Mouse (Mus musculus): Measurements from ENCODE around the gene Cramp1l. TPM values are rescaled to one million over a fixed set of nuclear protein-coding genes. Genes with fewer than 3 reads are reported as not detected.

Cramp1l gene
- polyA plus RNA-seq (2015; fragmentation: Nextera tagmentation; extraction: Ambion mirVana), result 3.1 and 3.3 TPM in 2 replicates

GRCm38 (mm10) chr17:25015655-25016291, at the start of gene Cramp1l, which contains the start of gene Ift140:
Gene Cramp1l (minus strand): TSS chr17:25015788.
Gene Ift140 (plus strand): TSS chr17:25016085.
- H3K9me3 ChIP-seq (ENCODE audit: control insufficient read depth, low read length), result no peaks in the 10 kb centered on the region
- H3K27me3 ChIP-seq (replicated peaks; ENCODE audit: control insufficient read depth, insufficient read depth, low read length), result no peaks in the 10 kb centered on the region
- under 1% methylated on average over 62 of the region's 62 CpGs for WGBS
- H3K4me3 ChIP-seq (ENCODE audit: low read length), result peak within 1 kb of the TSS; percentile 99
- H3K4me1 ChIP-seq (ENCODE audit: control insufficient read depth, insufficient read depth, low read length), result peaks cover 9% of the 10 kb centered on the region
- peak; percentile 99 for ATAC-seq
- H3K9ac ChIP-seq (ENCODE audit: low read depth, low read length), result peak within 1 kb of the TSS; percentile 94
- 0 out of 2 replicates have a peak, but pooled peaks cover 7% of the 10 kb centered on the region for H3K36me3 ChIP-seq (ENCODE audit: control insufficient read depth, insufficient read depth, low read length)
- H3K4me2 ChIP-seq (ENCODE audit: low read depth, low read length), result peak within 1 kb of the TSS; percentile 85
- H3K27ac ChIP-seq (ENCODE audit: low read length), result peak within 1 kb of the TSS; percentile 90

- H3K27ac ChIP-seq (ENCODE audit: low read length), result no peak overlapping the region
- H3K9ac ChIP-seq (ENCODE audit: low read depth, low read length), result no peak overlapping the region
- no peaks in the 10 kb centered on the region for H3K4me1 ChIP-seq (ENCODE audit: control insufficient read depth, insufficient read depth, low read length)
- no peaks in the 10 kb centered on the region for H3K36me3 ChIP-seq (ENCODE audit: control insufficient read depth, insufficient read depth, low read length)
- no peaks in the 10 kb centered on the region for H3K9me3 ChIP-seq (ENCODE audit: control insufficient read depth, low read length)
- ATAC-seq, result no peak
- 83% methylated on average over 3 of the region's 3 CpGs for WGBS
- no peak overlapping the region for H3K4me2 ChIP-seq (ENCODE audit: low read depth, low read length)
- no peaks in the 10 kb centered on the region for H3K27me3 ChIP-seq (replicated peaks; ENCODE audit: control insufficient read depth, insufficient read depth, low read length)
- H3K4me3 ChIP-seq (ENCODE audit: low read length), result no peak overlapping the region
These were observed 49.6 kb upstream of the Cramp1l start for GRCm38 (mm10) chr17:25065189-25065588.

- no peaks in the 10 kb centered on the region for H3K9me3 ChIP-seq (ENCODE audit: control insufficient read depth, low read length)
- 62% methylated on average over 9 of the region's 9 CpGs for WGBS
- no peaks in the 10 kb centered on the region for H3K27me3 ChIP-seq (replicated peaks; ENCODE audit: control insufficient read depth, insufficient read depth, low read length)
- no peak overlapping the region for H3K9ac ChIP-seq (ENCODE audit: low read depth, low read length)
- no peaks in the 10 kb centered on the region for H3K36me3 ChIP-seq (ENCODE audit: control insufficient read depth, insufficient read depth, low read length)
- H3K27ac ChIP-seq (ENCODE audit: low read length), result no peak overlapping the region
- 0 out of 2 replicates have a peak, but pooled peaks have one; percentile 46 for ATAC-seq
- H3K4me1 ChIP-seq (ENCODE audit: control insufficient read depth, insufficient read depth, low read length), result no peaks in the 10 kb centered on the region
- no peak overlapping the region for H3K4me3 ChIP-seq (ENCODE audit: low read length)
- H3K4me2 ChIP-seq (ENCODE audit: low read depth, low read length), result no peak overlapping the region
These were observed 48.8 kb upstream of the Cramp1l start for GRCm38 (mm10) chr17:25064351-25064750.

GRCm38 (mm10) chr17:25063872-25064271, 48.3 kb upstream of the Cramp1l start:
- 0 out of 2 replicates have a peak, but pooled peaks have one; percentile 40 for ATAC-seq
- Histone ChIP-seq H3K27me3 (replicated peaks; ENCODE audit: control insufficient read depth, insufficient read depth, low read length) (no peaks in the 10 kb centered on the region), H3K27ac (ENCODE audit: low read length) (no peak overlapping the region), H3K4me3 (ENCODE audit: low read length) (no peak overlapping the region), H3K9ac (ENCODE audit: low read depth, low read length) (no peak overlapping the region), H3K9me3 (ENCODE audit: control insufficient read depth, low read length) (no peaks in the 10 kb centered on the region), H3K4me2 (ENCODE audit: low read depth, low read length) (no peak overlapping the region), H3K36me3 (ENCODE audit: control insufficient read depth, insufficient read depth, low read length) (no peaks in the 10 kb centered on the region), H3K4me1 (ENCODE audit: control insufficient read depth, insufficient read depth, low read length) (no peaks in the 10 kb centered on the region)
- WGBS, result 78% methylated on average over 12 of the region's 12 CpGs

- Histone ChIP-seq H3K36me3 (ENCODE audit: control insufficient read depth, insufficient read depth, low read length) (no peaks in the 10 kb centered on the region), H3K27ac (ENCODE audit: low read length) (no peak overlapping the region), H3K9me3 (ENCODE audit: control insufficient read depth, low read length) (no peaks in the 10 kb centered on the region), H3K27me3 (replicated peaks; ENCODE audit: control insufficient read depth, insufficient read depth, low read length) (no peaks in the 10 kb centered on the region), H3K4me3 (ENCODE audit: low read length) (no peak overlapping the region), H3K4me1 (ENCODE audit: control insufficient read depth, insufficient read depth, low read length) (no peaks in the 10 kb centered on the region), H3K4me2 (ENCODE audit: low read depth, low read length) (no peak overlapping the region), H3K9ac (ENCODE audit: low read depth, low read length) (no peak overlapping the region)
- 81% methylated on average over 4 of the region's 4 CpGs for WGBS
- no peak for ATAC-seq
These were observed 47.7 kb upstream of the Cramp1l start for GRCm38 (mm10) chr17:25063261-25063660.

GRCm38 (mm10) chr17:25057041-25057440, 41.5 kb upstream of the Cramp1l start:
- H3K27me3 ChIP-seq (replicated peaks; ENCODE audit: control insufficient read depth, insufficient read depth, low read length), result no peaks in the 10 kb centered on the region
- WGBS, result 86% methylated on average over 6 of the region's 6 CpGs

GRCm38 (mm10) chr17:25053274-25053673, 37.7 kb upstream of the Cramp1l start:
- 84% methylated on average over 9 of the region's 9 CpGs for WGBS
- H3K27ac ChIP-seq (ENCODE audit: low read length), result no peak overlapping the region
- no peaks in the 10 kb centered on the region for H3K9me3 ChIP-seq (ENCODE audit: control insufficient read depth, low read length)
- H3K4me1 ChIP-seq (ENCODE audit: control insufficient read depth, insufficient read depth, low read length), result no peaks in the 10 kb centered on the region
- ATAC-seq, result no peak
- peaks cover 3% of the 10 kb centered on the region; the same call in 1 of the 2 replicates for H3K36me3 ChIP-seq (ENCODE audit: control insufficient read depth, insufficient read depth, low read length)
- H3K27me3 ChIP-seq (replicated peaks; ENCODE audit: control insufficient read depth, insufficient read depth, low read length), result no peaks in the 10 kb centered on the region
- no peak overlapping the region for H3K9ac ChIP-seq (ENCODE audit: low read depth, low read length)
- H3K4me3 ChIP-seq (ENCODE audit: low read length), result no peak overlapping the region
- no peak overlapping the region for H3K4me2 ChIP-seq (ENCODE audit: low read depth, low read length)

More at GRCm38 (mm10) chr17:25057041-25057440, 41.5 kb upstream of the Cramp1l start:
- peaks cover 3% of the 10 kb centered on the region; the same call in 1 of the 2 replicates for H3K36me3 ChIP-seq (ENCODE audit: control insufficient read depth, insufficient read depth, low read length)
- H3K27ac ChIP-seq (ENCODE audit: low read length), result no peak overlapping the region
- H3K4me2 ChIP-seq (ENCODE audit: low read depth, low read length), result no peak overlapping the region
- ATAC-seq, result no peak
- H3K4me1 ChIP-seq (ENCODE audit: control insufficient read depth, insufficient read depth, low read length), result no peaks in the 10 kb centered on the region
- H3K9me3 ChIP-seq (ENCODE audit: control insufficient read depth, low read length), result no peaks in the 10 kb centered on the region
- H3K9ac ChIP-seq (ENCODE audit: low read depth, low read length), result no peak overlapping the region
- no peak overlapping the region for H3K4me3 ChIP-seq (ENCODE audit: low read length)

- H3K27me3 ChIP-seq (replicated peaks; ENCODE audit: control insufficient read depth, insufficient read depth, low read length), result no peaks in the 10 kb centered on the region
These were observed 31.6 kb upstream of the Cramp1l start for GRCm38 (mm10) chr17:25047143-25047542.

GRCm38 (mm10) chr17:25045281-25045680, 29.7 kb upstream of the Cramp1l start:
- 88% methylated on average over 4 of the region's 4 CpGs for WGBS
- no peak for ATAC-seq
- H3K4me2 ChIP-seq (ENCODE audit: low read depth, low read length), result no peak overlapping the region

More at GRCm38 (mm10) chr17:25047143-25047542, 31.6 kb upstream of the Cramp1l start:
- H3K9me3 ChIP-seq (ENCODE audit: control insufficient read depth, low read length), result no peaks in the 10 kb centered on the region
- no peak overlapping the region for H3K4me3 ChIP-seq (ENCODE audit: low read length)
- ATAC-seq, result no peak
- no peak overlapping the region for H3K9ac ChIP-seq (ENCODE audit: low read depth, low read length)
- WGBS, result 94% methylated on average over 5 of the region's 6 CpGs
- H3K4me1 ChIP-seq (ENCODE audit: control insufficient read depth, insufficient read depth, low read length), result no peaks in the 10 kb centered on the region
- H3K27ac ChIP-seq (ENCODE audit: low read length), result no peak overlapping the region
- H3K36me3 ChIP-seq (ENCODE audit: control insufficient read depth, insufficient read depth, low read length), result no peaks in the 10 kb centered on the region; the same call in 1 of the 2 replicates
- no peak overlapping the region for H3K4me2 ChIP-seq (ENCODE audit: low read depth, low read length)

More at GRCm38 (mm10) chr17:25045281-25045680, 29.7 kb upstream of the Cramp1l start:
- Histone ChIP-seq H3K27me3 (replicated peaks; ENCODE audit: control insufficient read depth, insufficient read depth, low read length) (no peaks in the 10 kb centered on the region), H3K27ac (ENCODE audit: low read length) (no peak overlapping the region), H3K4me1 (ENCODE audit: control insufficient read depth, insufficient read depth, low read length) (no peaks in the 10 kb centered on the region), H3K36me3 (ENCODE audit: control insufficient read depth, insufficient read depth, low read length) (peaks cover 2% of the 10 kb centered on the region), H3K9me3 (ENCODE audit: control insufficient read depth, low read length) (no peaks in the 10 kb centered on the region), H3K9ac (ENCODE audit: low read depth, low read length) (no peak overlapping the region), H3K4me3 (ENCODE audit: low read length) (no peak overlapping the region)

Measured in intestine, embryonic 16.5 days (tissue).